Mouse (Mus musculus) gastrocnemius, adult 18-20 months (tissue): ENCODE data around the gene Rabl6. TPM values are rescaled to one million over a fixed set of nuclear protein-coding genes. Genes with fewer than 3 reads are reported as not detected.

Source experiments
- DNase-seq: peaks from one replicate; pipeline ENCODE4 v3.0.0; 2021; ENCODE audit warnings: low spot score
- long read RNA-seq, 2 experiments: library from polyadenylated mRNA; stranded (forward); transcript quantifications; one replicate each; pipeline ENCODE4 v2.0.0; 2021
- total RNA-seq, 2 experiments: library from RNA; stranded (reverse); gene quantifications; 2 replicates each; pipeline ENCODE4 v1.2.3; 2021

The Rabl6 gene
- 10 to 100 TPM; 75.3 to 82.5 TPM for total RNA-seq
- long read RNA-seq, experiment 1, transcript Rabl6-201 (15 exons, 3,230 nt): major isoform, 89 of 125 reads
- long read RNA-seq, experiment 1, partial matches to known transcripts: 31 of 125 reads
- long read RNA-seq, experiment 1, other reads (novel, unspliced or antisense): 5 of 125 reads
- long read RNA-seq, experiment 2, transcript Rabl6-201 (15 exons, 3,230 nt): major isoform, 74 of 113 reads
- long read RNA-seq, experiment 2, partial matches to known transcripts: 31 of 113 reads
- long read RNA-seq, experiment 2, other reads (novel, unspliced or antisense): 8 of 113 reads

DNA sequence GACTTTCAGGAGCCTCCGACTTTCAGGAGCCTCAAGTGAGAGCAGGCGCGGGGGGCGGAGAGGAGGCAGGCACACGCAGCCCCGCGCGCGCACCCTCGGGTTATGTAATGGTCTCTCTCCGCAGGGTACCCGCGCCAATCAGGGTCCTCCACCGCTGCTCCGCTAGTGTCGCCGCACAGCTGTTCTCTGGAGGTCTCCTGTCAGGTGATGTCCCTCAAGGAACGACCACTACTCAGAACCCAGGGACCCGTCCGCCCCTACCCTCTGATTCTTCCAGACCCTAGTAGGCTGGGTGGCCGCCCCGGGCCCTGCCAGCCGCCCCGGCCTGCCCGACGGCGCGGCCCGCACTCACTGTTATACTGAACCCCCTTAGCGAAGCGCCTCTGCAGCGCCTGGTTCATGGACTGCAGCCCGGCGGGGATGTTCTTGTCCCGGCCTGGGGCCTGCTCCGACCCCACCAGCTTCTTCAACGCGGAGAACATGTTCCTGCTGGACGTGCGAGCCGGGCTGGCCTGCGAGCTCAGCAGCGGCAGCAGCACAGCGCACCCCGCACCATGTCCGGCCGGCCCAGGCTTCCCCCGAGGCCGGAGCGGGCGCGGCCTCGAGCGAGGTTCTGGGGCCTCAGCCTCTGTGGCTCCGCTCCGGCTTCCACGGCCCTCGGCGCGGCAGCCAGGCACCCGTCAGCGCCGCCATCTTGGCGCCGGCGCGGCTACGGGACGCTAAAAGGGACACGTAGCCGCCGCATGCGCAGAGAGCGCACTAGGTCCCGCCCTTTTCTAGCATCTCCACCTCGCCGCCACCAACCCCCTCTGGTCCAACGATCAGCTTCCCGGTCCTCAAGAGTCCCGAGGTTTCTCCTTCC lies at the start of gene Rabl6:
Gene Rabl6 (minus strand): TSS at position 761 of the 862 bp plus-strand sequence.
- DNase-seq: peak; percentile 87

DNA sequence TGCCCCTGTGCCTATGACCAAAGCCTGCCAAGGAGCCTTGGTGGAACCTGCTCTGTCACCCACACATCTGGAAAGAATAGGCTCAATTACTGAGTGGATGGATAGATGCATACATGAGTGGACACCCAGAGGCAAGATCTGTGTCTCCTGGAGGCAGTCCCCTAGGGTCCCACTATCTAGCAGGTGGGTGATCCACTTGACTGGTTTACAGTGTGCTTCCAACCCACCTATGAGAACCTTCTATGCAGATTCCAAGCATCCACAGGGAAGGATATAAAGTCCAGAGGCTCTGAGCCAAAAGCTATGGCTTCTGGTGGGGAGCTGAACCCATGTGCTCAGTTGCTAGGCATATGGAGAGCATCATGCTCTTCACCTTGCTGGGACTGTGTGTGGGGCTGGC lies 49.3 kb upstream of the Rabl6 start, which contains the start of gene Lcn5:
Gene Lcn5 (plus strand): TSS at position 301 of the 400 bp plus-strand sequence.
- no peak for DNase-seq

DNA sequence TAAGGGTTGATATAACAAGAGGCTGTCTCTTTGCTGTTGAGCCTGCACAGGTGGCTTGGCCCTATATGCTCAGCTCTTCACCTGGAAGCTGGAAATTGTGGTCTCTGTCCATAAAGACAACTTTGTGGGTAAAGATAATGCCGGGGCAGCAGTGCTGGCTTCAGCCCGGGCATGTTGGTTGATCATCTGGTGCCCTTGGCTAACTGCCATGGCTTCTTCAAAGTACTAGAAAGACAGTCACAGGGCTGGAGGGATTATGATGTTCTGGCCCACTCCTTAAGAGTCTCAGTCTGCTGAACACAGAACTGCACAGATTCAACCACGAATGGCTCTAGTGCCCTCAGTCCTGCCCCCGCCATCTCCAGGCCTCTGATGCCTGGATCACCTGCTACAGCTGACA lies 48.9 kb upstream of the Rabl6 start:
- no peak for DNase-seq

DNA sequence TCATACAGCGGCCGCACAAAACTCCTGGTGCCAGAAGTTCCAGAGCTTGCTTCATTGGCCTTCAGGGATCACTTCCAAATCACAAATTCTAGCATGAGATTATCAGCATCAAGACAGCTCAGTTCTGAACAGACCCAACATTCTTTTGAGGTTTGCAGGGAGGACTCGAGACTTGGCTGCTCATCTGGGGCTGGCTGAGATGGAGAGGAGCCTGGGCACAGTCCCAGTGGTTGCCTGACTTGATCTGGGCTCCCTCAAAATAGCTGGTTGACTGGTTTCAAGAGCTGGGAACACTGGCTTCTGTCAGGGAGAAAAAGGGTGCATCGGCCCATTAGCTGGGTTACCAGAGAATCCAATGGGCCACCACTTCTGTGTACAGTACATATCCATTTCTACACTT lies 48.4 kb upstream of the Rabl6 start:
- DNase-seq: peak; percentile 49

DNA sequence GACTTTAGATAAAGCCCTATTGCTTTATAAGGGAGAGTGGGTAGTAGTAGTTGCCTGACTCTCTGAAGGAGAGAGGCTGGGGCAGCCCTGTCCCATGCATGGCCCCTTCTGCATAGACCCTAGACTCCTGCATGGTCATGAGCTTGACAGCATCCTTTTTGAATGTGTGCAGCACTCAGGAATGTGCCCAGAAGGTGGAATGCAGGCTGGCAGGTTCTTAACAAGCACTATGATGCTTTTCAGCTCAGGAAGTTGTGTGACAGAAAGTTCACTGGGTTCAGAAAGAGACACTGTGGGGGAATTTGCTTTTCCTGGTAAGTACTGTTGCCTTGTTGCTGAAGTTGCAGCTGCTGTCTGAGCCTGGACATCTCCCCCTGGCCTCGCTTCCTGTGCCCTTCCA lies 46.2 kb upstream of the Rabl6 start:
- no peak for DNase-seq

DNA sequence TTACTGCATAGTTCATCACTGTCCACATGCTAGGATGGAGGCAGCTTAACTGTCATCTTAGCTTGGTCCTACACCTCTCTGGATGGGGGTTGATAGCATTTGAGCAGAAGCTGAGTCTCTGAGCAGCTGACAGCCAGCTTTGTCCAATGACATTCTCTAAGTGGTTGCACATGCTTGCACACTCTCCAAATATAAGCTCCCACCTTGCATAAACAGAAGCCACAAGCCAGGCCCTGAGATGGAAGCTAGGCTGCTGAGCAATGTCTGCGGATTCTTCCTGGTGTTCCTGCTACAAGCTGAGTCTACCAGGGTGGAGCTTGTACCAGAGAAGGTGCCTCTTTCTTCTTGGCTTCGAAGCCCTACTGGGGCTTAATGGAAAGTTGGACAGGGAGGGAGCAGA lies 44.6 kb upstream of the Rabl6 start, which contains the start of gene Lcn8:
Gene Lcn8 (plus strand): TSS at position 219 of the 400 bp plus-strand sequence.
- no peak for DNase-seq

DNA sequence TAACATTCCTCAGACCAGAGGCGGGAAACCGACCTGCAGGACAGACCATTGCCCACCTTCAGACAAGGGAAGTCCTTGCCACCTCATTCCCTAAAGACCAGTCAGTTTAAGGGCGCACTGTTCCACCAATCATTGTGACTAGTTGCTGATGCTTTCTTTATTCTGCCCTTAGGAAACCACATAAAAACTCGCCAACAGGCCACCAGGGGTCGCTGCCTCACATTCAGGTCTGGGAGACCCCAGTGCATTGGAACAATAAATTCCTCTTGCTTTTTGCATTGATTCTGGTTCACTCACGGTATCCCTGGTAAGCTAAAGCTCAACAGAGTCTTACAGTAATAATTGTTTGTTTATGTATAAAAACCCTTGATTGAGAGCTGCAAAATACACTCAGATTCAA lies 31.6 kb upstream of the Rabl6 start:
- no peak for DNase-seq

DNA sequence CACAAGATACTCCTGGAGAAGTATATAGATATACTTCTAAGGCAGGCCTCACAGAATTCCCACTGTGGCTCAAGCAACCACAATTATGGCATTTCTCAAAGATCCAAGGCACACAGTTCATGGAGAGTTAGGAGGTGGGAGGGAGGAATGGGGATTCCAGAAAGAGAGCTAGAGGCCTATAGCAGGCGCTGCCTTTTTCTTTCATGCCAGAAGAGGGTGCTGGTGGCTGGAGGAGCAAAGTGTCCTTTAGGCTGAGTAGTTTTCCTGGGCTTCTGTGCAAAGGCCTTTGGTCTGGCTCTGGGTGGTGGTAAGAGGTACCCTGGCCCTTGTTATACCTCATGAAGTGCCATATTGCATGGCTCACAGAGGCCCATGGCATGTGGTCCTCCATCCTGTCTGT lies 25.7 kb upstream of the Rabl6 start:
- no peak for DNase-seq

DNA sequence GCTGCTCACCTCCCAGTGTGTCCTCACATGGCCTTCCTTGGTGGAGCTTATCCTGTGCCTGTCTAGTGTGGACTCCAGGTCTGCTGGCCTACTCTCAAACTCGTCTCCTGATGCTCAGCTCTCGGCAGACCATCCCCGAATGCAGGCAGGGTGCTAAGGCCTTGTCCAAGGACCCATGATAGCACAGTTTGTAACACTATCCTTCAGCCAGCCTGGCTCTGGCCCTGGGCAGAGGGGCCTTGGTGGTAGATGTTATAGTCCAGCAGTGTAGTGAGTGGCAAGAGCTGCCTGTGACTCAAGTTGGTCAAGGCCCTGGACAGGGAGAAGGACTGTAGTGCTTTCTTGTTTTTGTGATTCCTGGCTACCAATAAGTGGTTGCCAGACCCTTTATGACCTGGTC lies 25.3 kb upstream of the Rabl6 start:
- no peak for DNase-seq

DNA sequence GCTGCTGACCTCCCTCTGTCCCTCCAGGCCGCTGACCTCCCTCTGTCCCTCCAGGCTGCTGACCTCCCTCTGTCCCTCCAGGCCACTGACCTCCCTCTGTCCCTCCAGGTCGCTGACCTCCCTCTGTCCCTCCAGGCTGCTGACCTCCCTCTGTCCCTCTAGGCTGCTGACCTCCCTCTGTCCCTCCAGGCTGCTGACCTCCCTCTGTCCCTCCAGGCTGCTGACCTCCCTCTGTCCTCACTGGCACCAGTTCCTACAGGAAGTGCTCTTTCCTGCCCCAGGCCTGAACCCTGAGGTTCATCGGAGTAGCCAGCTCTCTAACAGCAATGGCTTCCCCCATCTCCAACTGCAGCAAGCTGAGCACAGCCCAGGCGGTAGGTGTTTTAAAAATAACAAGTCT lies 20.4 kb upstream of the Rabl6 start:
- no peak for DNase-seq

DNA sequence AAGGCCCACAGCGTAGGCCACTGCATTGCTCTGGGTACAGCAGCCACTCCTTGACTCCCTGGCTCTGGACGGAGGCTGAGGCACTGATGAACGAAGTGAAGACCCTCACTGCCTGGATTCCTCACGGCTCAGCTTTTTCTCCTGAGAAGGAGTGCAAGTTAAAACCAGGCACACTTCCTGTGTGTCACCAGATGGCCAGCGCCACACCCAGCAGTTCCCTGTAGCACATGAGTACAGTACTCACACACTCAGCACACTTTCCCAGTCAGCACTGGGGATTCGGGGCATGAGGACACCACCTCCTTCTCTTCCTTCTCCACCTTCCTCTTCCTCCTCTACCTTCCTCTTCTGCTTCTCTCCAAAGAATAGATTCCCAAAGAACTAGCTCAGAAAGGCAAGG lies 19.5 kb upstream of the Rabl6 start, which contains the start of gene Fcna:
Gene Fcna (minus strand): TSS at position 220 of the 400 bp plus-strand sequence.
- no peak for DNase-seq

DNA sequence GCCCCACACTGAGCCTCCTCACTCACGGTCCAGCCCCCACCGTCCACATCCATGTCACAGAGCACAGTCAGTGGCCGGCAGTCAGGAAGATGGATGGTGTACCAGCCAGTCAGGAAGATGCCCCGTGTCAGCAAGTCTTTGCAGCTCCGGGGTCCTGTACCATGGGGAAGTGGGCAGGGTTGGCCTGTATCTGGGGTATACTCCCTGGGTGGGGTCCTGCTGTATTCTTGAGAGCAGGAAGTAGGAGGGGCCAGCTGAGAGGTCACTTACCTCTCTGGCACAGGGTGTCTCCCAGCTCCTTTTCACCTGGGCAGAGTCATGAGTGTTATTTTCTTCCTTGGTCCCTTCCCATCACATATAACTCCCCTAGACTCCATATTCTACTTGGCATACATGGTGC lies 17.7 kb upstream of the Rabl6 start:
- DNase-seq: no peak

DNA sequence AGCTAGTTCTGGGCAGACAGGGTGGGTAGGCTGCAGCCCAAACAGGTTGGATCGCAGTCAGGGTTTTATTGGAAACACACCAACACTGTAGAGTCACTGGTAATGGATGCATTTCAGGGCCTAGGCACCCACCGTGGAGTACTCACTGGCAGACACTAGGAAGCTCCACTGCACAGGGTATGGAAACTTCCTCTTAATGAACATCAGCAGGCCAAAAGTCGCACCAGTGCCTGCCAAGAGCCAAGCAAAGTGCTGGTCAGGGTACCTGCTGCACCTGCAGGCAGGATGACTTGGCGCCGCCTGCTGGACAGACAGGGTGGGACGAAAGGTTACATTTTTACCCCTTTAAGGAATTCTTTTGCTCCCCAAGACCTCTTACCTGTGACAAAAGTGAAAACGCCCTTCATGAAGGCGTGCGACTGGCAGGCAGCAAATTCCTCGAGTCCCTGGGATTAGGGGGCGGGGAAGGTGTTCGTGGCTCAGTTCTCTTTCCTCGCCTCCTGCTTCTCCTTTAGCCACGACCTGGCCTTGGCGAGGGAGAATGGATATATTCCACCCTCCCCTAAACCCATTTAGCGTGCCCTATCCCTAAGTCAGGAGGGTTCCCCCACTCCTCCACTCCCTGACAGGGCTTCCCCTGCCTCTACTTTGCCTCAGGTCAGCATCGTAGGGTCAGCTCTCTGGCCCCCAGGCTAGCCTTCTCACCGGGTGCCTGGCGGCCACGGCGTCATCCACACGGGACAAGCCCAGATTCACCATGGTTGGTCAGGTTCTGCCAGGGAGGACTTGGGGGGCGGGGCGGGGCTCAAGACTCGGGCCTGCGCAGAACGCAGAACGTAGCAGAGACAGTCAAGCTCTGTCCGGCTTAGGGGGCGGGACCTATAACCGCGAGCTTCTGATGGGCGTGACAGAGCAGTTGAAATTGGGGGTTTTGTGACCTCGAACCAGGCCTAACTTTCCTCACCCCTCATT lies 13.2 kb upstream of the Rabl6 start, which contains the start of gene Tmem141:
Gene Tmem141 (minus strand): TSS at position 777 of the 972 bp plus-strand sequence.
- peak; percentile 90 for DNase-seq

DNA sequence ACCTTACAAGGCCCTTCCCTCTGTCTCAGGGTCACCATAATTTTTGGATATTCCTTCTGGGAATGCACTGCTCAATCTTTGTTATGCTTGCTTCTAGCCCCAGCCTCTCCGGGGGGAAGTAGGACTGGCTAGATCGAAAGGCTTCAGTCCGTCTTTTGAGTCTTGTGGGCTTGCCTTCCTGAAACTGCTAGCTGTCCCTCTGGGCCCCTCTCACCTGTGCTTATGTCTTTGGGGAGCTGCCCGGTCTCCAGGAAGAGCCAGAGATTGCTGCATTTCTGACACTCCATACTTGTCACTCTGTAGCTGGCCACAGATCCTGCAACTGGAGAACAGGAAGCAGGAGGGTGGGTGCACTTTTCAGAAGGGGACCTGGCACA lies 12.5 kb upstream of the Rabl6 start:
- no peak for DNase-seq

DNA sequence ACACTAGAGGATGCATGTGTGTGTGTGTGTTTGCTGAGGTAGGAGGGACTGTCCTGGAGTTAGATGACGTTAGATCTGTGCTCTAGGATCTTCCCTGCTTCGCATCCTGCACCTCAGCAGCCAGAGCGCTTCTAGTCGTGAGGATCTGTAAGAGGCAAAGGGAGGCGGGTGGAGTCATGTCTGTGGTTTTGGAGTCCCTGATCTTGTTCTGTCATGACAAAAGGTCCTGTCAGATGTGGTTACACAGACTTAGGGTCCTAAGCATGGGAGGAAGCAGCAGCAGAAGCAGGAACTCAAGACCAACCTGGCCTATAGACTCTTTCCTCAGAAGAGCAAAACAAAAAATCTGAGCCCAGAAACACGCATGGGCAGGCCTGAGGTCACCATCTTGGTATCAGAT lies 12.1 kb upstream of the Rabl6 start:
- DNase-seq: no peak

DNA sequence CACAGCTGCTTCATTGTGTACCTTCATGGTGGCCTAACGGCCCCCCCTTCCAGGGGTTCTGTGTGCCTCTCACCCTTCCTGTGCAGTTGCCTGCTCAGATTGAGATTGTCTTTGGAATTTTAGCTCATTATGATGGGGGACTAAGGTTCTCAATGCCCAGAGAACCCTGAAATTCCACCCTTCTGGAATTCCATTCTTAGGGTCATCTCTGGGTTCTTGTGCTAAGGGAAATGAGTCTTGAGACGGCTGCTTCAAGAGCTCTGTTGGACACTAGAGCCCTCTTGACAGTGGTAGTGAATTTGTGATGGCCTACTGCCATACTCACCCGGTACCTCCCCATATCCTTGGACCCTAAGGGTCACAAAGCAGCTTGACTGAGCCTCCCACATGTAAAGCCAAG lies 9.3 kb upstream of the Rabl6 start, which contains the start of gene Ccdc183:
Gene Ccdc183 (minus strand): TSS at position 101 of the 400 bp plus-strand sequence.
- no peak for DNase-seq

DNA sequence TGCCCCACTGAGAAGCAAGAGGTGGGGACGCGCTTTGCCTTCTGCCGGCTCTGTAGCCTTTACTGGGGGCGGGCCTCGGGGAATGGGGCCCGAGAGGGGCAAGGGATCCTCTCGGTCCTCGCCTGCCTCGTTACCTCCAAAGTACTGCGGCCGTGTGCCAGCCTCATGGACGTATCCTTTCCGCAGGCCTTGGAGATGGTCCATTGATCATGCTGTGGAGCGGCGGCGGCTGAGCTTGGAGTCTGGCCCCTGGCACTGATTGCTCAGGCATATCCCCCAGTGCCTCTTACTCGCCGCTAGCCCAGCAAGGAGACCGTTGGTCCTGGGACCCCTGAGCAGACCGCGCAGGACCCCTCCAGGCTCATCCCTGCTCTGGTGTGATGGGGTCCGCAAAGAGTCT lies 8.1 kb upstream of the Rabl6 start:
- DNase-seq: no peak

DNA sequence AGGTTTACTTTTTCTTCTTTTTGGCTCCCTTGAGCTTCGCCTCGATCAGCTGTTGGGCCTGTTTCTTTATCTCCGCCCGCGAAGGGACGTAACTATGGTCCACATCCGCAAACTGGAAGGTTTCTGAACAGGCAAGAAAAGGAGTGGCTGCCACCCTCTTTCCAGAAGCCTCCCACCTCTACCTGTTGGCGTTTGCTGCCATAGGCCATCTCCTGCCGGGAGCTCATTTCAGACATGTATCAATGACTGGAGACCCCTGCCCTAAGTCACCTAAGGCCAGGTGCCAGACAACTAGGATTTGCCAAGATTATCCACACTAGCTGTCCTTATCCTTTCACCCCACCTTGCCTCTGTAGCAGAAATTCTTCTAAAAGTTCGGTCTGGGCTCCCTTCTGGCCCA lies 350 bp upstream of the Rabl6 start:
- DNase-seq: no peak

DNA sequence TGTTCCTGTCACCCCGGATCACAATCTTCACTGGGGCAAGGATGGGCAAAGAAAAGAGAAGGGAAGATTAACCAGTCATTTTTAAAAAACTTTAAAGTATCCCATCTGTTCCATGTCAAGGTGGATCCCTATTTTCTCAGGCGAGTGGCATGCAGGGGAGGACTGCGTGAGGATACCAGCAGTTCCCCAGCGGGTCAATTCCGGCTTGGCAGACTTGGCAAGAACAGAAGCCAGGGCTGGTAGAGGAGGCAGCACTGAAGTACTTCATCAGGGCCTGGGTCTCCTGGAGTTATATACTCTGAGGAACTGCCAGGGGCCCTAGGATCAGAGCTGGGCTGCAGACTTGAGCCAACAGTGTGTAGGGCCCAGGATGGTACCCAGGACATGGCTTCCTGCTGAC lies 5.8 kb downstream of the Rabl6 start:
- no peak for DNase-seq

DNA sequence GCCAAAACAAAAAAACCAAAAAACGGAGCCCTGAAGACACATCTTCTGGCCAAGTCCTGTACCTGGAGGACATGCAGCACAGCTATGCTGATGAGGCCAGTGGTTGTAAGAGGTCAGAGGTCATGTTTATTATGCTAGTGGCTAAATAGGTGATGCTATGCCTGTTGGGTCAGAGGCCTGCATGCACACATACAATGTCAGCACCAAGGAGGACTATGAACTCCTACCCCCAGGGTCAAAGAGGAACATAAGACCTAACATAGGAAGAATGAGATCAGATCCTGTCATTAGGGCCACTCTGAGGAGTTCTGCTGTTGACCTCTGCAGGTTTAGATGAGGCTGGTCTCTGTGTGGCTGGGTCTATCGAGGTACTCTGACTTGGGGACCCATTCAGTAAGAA lies 8.3 kb downstream of the Rabl6 start:
- DNase-seq: no peak

DNA sequence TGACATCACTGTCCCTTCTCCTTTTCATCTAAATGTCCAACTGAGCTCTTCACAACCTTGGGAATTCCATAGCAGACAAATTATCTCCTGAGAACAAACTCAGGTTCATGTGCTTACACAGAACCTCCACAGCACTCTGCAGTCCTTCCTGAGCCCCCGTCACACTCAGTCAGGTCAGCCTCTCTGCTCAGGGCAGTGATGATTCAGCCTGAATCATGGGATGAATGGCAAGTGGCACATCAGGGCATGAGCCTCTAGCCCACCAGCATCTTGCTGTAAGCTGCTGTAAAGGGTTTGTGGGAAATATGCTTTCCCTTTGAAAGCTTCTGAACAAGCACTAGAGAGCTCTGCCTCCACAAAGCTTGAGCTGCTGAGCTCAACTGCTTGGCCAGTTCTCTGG lies 9.6 kb downstream of the Rabl6 start:
- DNase-seq: no peak
